Mouse (Mus musculus) embryo, embryonic 10.5 days (tissue): ENCODE measurements at regions not wholly inside any gene's neighbourhood (a gene's known extent, or its start where the extent isn't known, plus 50 kb on each side); places are given as distances from the start of the nearest gene placed in this dataset.
A peak's percentile ranks its signal among the peaks of the same experiment; 100 is the strongest.

ENCODE experiments used
- DNase-seq: peaks from one replicate; pipeline ENCODE4 v3.0.0-alpha.2; 2015; ENCODE audit warnings: low spot score

GRCm38 (mm10) chr9:14103538-14103937 lies 171.3 kb upstream of the Sesn3 start:
- DNase-seq = no peak

GRCm38 (mm10) chr9:14104921-14105320 lies 169.9 kb upstream of the Sesn3 start:
- DNase-seq = no peak

GRCm38 (mm10) chr9:14106371-14106770 lies 168.5 kb upstream of the Sesn3 start:
- no peak for DNase-seq

GRCm38 (mm10) chr9:14108798-14109197 lies 166.1 kb upstream of the Sesn3 start:
- no peak for DNase-seq

- DNase-seq = no peak
Observed at GRCm38 (mm10) chr9:14109492-14109891, 165.4 kb upstream of the Sesn3 start.

- DNase-seq = no peak
Observed at GRCm38 (mm10) chr9:14111713-14112112, 163.2 kb upstream of the Sesn3 start.

- DNase-seq = no peak
Observed at GRCm38 (mm10) chr9:14115521-14115920, 159.3 kb upstream of the Sesn3 start.

- DNase-seq = no peak
Observed at GRCm38 (mm10) chr9:14116097-14116840, 158.6 kb upstream of the Sesn3 start.

- DNase-seq = no peak
Observed at GRCm38 (mm10) chr9:14133372-14133771, 141.5 kb upstream of the Sesn3 start.

- DNase-seq = no peak
Observed at GRCm38 (mm10) chr9:14134894-14135450, 139.9 kb upstream of the Sesn3 start.

GRCm38 (mm10) chr9:14141321-14141720 lies 133.5 kb upstream of the Sesn3 start:
- DNase-seq = no peak

GRCm38 (mm10) chr9:14143988-14144387 lies 130.9 kb upstream of the Sesn3 start:
- DNase-seq = no peak

- no peak for DNase-seq
Observed at GRCm38 (mm10) chr9:14147088-14147487, 127.8 kb upstream of the Sesn3 start.

- no peak for DNase-seq
Observed at GRCm38 (mm10) chr9:14147731-14148130, 127.1 kb upstream of the Sesn3 start.

GRCm38 (mm10) chr9:14150288-14150687 lies 124.6 kb upstream of the Sesn3 start:
- no peak for DNase-seq

GRCm38 (mm10) chr9:14156967-14157366 lies 117.9 kb upstream of the Sesn3 start:
- DNase-seq = no peak

GRCm38 (mm10) chr9:14158096-14158837 lies 116.6 kb upstream of the Sesn3 start:
- peak; percentile 54 for DNase-seq

- DNase-seq = no peak
Observed at GRCm38 (mm10) chr9:14160207-14160606, 114.7 kb upstream of the Sesn3 start.

GRCm38 (mm10) chr9:14171589-14172240 lies 103.2 kb upstream of the Sesn3 start:
- DNase-seq = no peak

GRCm38 (mm10) chr9:14173631-14174323 lies 101.1 kb upstream of the Sesn3 start:
- DNase-seq = peak; percentile 40

GRCm38 (mm10) chr9:14174324-14175040 lies 100.4 kb upstream of the Sesn3 start:
- no peak for DNase-seq
